Mouse (Mus musculus): Measurements from ENCODE around the gene Sept14. TPM values are rescaled to one million over a fixed set of nuclear protein-coding genes. Genes with fewer than 3 reads are reported as not detected.
"Not testable (repeated sequence)": the region's sequence is repeated elsewhere in the genome, so short reads cannot be mapped to it uniquely, and the experiment has no call there.

Gene Sept14
- total RNA-seq, 1 experiment: 0.27 TPM

DNA sequence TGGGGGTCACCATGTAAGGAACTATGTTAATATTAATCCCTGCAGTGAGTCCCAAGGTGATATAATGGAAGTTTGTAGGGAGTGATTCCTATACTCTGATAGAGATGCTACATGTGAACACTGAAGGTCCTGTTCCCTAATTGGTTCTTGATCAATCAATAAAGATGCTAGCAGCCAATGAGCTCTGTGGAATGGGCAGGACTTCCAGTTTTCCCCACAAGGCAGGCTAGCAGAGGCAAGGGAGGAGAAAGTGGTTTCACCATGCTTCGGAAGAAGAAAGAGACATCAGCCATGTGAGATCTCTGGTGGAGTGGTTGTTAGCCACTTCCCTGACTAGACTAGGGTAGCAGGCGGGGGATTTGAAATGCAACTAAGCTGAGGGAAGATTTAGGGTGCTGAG is 7.8 kb downstream of the Sept14 start:
- TF ChIP-seq CHD2 (IDR thresholded peaks at IDR 0.05; ENCODE audit: low read depth, low read length): peak; percentile 71
- no peak for TF ChIP-seq ZNF384 (IDR thresholded peaks at IDR 0.05; ENCODE audit: low read depth, low read length)
- H3K4me1 ChIP-seq (ENCODE audit: control insufficient read depth in 2 of 2, insufficient read depth in 2 of 2, low read length in 2 of 2, poor library complexity in 1 of 2): peaks cover 0 to 1% of the 10 kb centered on the region in 2 experiments; a peak in 1 of 4 replicates
- in situ Hi-C loops (cut with MboI; ENCODE audit: low sequenced_read_pairs in 2 of 2, unreplicated experiment in 2 of 2): no loop called here
- DNase-seq (ENCODE audit: low read depth, low spot score): no peak
- H3K9me3 ChIP-seq (ENCODE audit: control insufficient read depth, insufficient read depth, low read depth, low read length): no peaks in the 10 kb centered on the region
- H3K4me3 ChIP-seq (ENCODE audit: insufficient read depth in 1 of 2, low read depth in 1 of 2, low read length in 2 of 2, poor library complexity in 1 of 2, severe bottlenecking in 1 of 2): peak overlapping the region; percentile 47 to 74; a peak in 3 of 4 replicates
- H3K36me3 ChIP-seq (ENCODE audit: control insufficient read depth, insufficient read depth, low read length, poor library complexity, severe bottlenecking): no peaks in the 10 kb centered on the region
- H3K9ac ChIP-seq (ENCODE audit: insufficient read depth, low read depth, low read length, poor library complexity, severe bottlenecking): peak overlapping the region; percentile 66; the same call in 1 of the 2 replicates
- H3K27ac ChIP-seq (ENCODE audit: insufficient read depth, low read depth, low read length, poor library complexity, severe bottlenecking): no peak overlapping the region

DNA sequence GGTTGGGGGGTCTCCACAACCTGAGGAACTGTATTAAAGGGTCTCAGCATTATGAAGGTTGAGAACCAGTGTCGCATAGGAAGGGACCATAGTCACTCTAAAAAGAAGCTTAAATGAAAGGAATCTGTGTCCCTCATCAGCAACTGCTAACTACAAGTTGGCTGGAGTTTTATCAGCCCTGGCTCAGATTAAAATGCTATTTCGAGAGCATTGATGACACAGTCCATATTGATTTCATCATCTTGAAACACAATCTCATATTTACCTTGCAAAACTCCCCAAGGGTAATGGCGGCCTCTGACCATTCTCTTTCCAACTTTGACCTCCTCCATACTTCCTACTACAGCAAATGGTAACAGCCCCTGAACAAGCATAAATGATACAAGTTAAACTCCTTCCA is 17.8 kb downstream of the Sept14 start:
- Histone ChIP-seq H3K4me1 (ENCODE audit: control insufficient read depth in 2 of 2, insufficient read depth in 2 of 2, low read length in 2 of 2, poor library complexity in 1 of 2) (0 out of 4 replicates have a peak, but pooled peaks cover 0 to 1% of the 10 kb centered on the region in 2 experiments), H3K9me3 (ENCODE audit: control insufficient read depth, insufficient read depth, low read depth, low read length) (no peaks in the 10 kb centered on the region), H3K36me3 (ENCODE audit: control insufficient read depth, insufficient read depth, low read length, poor library complexity, severe bottlenecking) (no peaks in the 10 kb centered on the region), H3K4me3 (ENCODE audit: insufficient read depth in 1 of 2, low read depth in 1 of 2, low read length in 2 of 2, poor library complexity in 1 of 2, severe bottlenecking in 1 of 2) (no peak overlapping the region), H3K9ac (ENCODE audit: insufficient read depth, low read depth, low read length, poor library complexity, severe bottlenecking) (no peak overlapping the region), H3K27ac (ENCODE audit: insufficient read depth, low read depth, low read length, poor library complexity, severe bottlenecking) (no peak overlapping the region)
- DNase-seq (ENCODE audit: low read depth, low spot score): no peak
- in situ Hi-C loops (cut with MboI; ENCODE audit: low sequenced_read_pairs in 2 of 2, unreplicated experiment in 2 of 2): no loop called here
- TF ChIP-seq ZC3H11A (IDR thresholded peaks at IDR 0.05; ENCODE audit: borderline replicate concordance, low read depth, low read length) (no peak), CHD2 (IDR thresholded peaks at IDR 0.05; ENCODE audit: low read depth, low read length) (no peak), HCFC1 (IDR thresholded peaks at IDR 0.05; ENCODE audit: borderline replicate concordance, insufficient read depth, low read length) (no peak), MAFK (IDR thresholded peaks at IDR 0.05; ENCODE audit: insufficient read depth, low read depth, low read length) (no peak), ZNF384 (IDR thresholded peaks at IDR 0.05; ENCODE audit: low read depth, low read length) (no peak)

DNA sequence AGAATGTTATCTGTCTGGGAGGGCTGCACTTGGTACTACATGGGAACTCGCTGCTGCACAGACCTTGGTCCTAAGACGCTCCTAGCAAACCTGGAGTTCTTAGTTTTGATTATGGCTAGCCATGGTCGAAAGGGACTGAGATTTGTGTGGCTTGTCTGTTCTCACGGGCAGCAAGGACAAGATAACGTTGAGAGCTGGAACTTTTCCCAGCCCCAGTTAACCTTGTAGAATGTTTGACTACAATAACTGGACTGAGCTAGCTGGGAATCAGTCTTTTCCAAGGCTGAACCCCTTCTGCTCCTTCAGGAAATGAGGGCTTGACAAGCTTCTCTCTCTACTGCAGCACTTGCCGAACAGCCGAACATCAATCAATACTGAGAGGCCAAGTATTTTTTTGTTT is 20.7 kb downstream of the Sept14 start:
- TF ChIP-seq CHD2 (IDR thresholded peaks at IDR 0.05; ENCODE audit: low read depth, low read length) (no peak), ZC3H11A (IDR thresholded peaks at IDR 0.05; ENCODE audit: borderline replicate concordance, low read depth, low read length) (no peak), MAFK (IDR thresholded peaks at IDR 0.05; ENCODE audit: insufficient read depth, low read depth, low read length) (no peak), ZNF384 (IDR thresholded peaks at IDR 0.05; ENCODE audit: low read depth, low read length) (no peak), HCFC1 (IDR thresholded peaks at IDR 0.05; ENCODE audit: borderline replicate concordance, insufficient read depth, low read length) (no peak)
- no peak for DNase-seq (ENCODE audit: low read depth, low spot score)
- in situ Hi-C loops (cut with MboI; ENCODE audit: low sequenced_read_pairs in 2 of 2, unreplicated experiment in 2 of 2): no loop called here
- Histone ChIP-seq H3K9ac (ENCODE audit: insufficient read depth, low read depth, low read length, poor library complexity, severe bottlenecking) (no peak overlapping the region), H3K36me3 (ENCODE audit: control insufficient read depth, insufficient read depth, low read length, poor library complexity, severe bottlenecking) (no peaks in the 10 kb centered on the region), H3K27ac (ENCODE audit: insufficient read depth, low read depth, low read length, poor library complexity, severe bottlenecking) (no peak overlapping the region), H3K9me3 (ENCODE audit: control insufficient read depth, insufficient read depth, low read depth, low read length) (no peaks in the 10 kb centered on the region), H3K4me3 (ENCODE audit: insufficient read depth in 1 of 2, low read depth in 1 of 2, low read length in 2 of 2, poor library complexity in 1 of 2, severe bottlenecking in 1 of 2) (no peak overlapping the region), H3K4me1 (ENCODE audit: control insufficient read depth in 2 of 2, insufficient read depth in 2 of 2, low read length in 2 of 2, poor library complexity in 1 of 2) (0 out of 4 replicates have a peak, but pooled peaks cover 0 to 1% of the 10 kb centered on the region in 2 experiments)

DNA sequence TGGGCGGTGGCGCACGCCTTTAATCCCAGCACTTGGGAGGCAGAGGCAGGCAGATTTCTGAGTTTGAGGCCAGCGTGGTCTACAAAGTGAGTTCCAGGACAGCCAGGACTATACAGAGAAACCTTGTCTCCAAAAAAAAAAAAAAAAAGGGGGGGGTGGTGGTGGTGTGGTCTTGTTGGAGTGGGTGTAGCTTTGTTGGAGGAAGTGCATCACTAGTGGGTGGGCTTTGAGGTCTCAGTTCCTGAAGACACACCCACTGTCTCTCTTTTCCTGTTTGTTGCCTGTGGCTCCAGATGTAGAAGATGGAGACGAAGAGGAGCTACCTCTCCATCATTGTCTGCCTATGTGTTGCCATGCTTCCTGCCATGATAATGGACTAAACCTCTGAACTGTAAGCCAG is 23.2 kb downstream of the Sept14 start:
- TF ChIP-seq ZNF384 (IDR thresholded peaks at IDR 0.05; ENCODE audit: low read depth, low read length): peak; percentile 83
- H3K9ac ChIP-seq (ENCODE audit: insufficient read depth, low read depth, low read length, poor library complexity, severe bottlenecking); DNase-seq (ENCODE audit: low read depth, low spot score); H3K9me3 ChIP-seq (ENCODE audit: control insufficient read depth, insufficient read depth, low read depth, low read length); H3K27ac ChIP-seq (ENCODE audit: insufficient read depth, low read depth, low read length, poor library complexity, severe bottlenecking); H3K36me3 ChIP-seq (ENCODE audit: control insufficient read depth, insufficient read depth, low read length, poor library complexity, severe bottlenecking); H3K4me1 ChIP-seq (ENCODE audit: control insufficient read depth in 2 of 2, insufficient read depth in 2 of 2, low read length in 2 of 2, poor library complexity in 1 of 2); in situ Hi-C loops (cut with MboI; ENCODE audit: low sequenced_read_pairs in 2 of 2, unreplicated experiment in 2 of 2): not testable (repeated sequence)
- H3K4me3 ChIP-seq (ENCODE audit: insufficient read depth in 1 of 2, low read depth in 1 of 2, low read length in 2 of 2, poor library complexity in 1 of 2, severe bottlenecking in 1 of 2): peak overlapping the region in 1 of 2 experiments; percentile 62; a peak in 2 of 4 replicates

DNA sequence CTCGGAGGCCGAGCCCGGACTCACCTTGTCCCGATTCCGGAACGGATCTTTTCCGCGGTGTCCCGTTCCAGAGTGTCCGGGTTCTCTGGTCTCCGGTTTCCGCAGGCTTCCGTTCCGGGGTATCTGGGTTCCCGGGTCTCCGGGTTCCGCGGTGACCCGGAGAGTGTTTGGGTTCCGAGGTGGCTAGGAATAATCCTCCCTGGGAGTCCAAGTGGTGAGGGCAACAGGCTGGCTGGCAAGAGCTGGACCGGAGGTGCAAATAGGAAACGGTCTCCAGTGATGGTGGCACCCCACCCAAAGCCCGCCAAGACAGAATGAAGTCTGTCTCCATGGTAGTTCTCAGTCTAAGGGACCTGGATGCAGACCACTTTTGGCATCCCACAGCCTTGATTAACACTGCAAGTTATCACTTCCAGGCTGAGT is 38.3 kb downstream of the Sept14 start, which contains the start of gene Zfp11:
Gene Zfp11, minus strand, starts transcription at position 64 of the 423 bp plus-strand sequence.
- in situ Hi-C loops (cut with MboI; ENCODE audit: low sequenced_read_pairs in 2 of 2, unreplicated experiment in 2 of 2): no loop called here
- H3K4me3 ChIP-seq (ENCODE audit: insufficient read depth in 1 of 2, low read depth in 1 of 2, low read length in 2 of 2, poor library complexity in 1 of 2, severe bottlenecking in 1 of 2): peak within 1 kb of the TSS; percentile 85 to 91
- no peaks in the 10 kb centered on the region for H3K36me3 ChIP-seq (ENCODE audit: control insufficient read depth, insufficient read depth, low read length, poor library complexity, severe bottlenecking)
- no peak within 1 kb of the TSS for H3K27ac ChIP-seq (ENCODE audit: insufficient read depth, low read depth, low read length, poor library complexity, severe bottlenecking)
- no peaks in the 10 kb centered on the region for H3K9me3 ChIP-seq (ENCODE audit: control insufficient read depth, insufficient read depth, low read depth, low read length)
- peak; percentile 75 for DNase-seq (ENCODE audit: low read depth, low spot score)
- TF ChIP-seq ZNF384 (IDR thresholded peaks at IDR 0.05; ENCODE audit: low read depth, low read length): 0 out of 2 replicates have a peak, but pooled peaks have one; percentile 24
- peak; percentile 86 for TF ChIP-seq HCFC1 (IDR thresholded peaks at IDR 0.05; ENCODE audit: borderline replicate concordance, insufficient read depth, low read length)
- TF ChIP-seq CHD2 (IDR thresholded peaks at IDR 0.05; ENCODE audit: low read depth, low read length): peak; percentile 48; the same call in 1 of the 2 replicates
- 0 out of 2 replicates have a peak, but pooled peaks have one; percentile 3 for TF ChIP-seq MAFK (IDR thresholded peaks at IDR 0.05; ENCODE audit: insufficient read depth, low read depth, low read length)
- TF ChIP-seq ZC3H11A (IDR thresholded peaks at IDR 0.05; ENCODE audit: borderline replicate concordance, low read depth, low read length): no peak
- peaks cover 0 to 4% of the 10 kb centered on the region in 2 experiments; a peak in 1 of 4 replicates for H3K4me1 ChIP-seq (ENCODE audit: control insufficient read depth in 2 of 2, insufficient read depth in 2 of 2, low read length in 2 of 2, poor library complexity in 1 of 2)
- peak within 1 kb of the TSS; percentile 93 for H3K9ac ChIP-seq (ENCODE audit: insufficient read depth, low read depth, low read length, poor library complexity, severe bottlenecking)
